Mouse (Mus musculus) G1E (cell line): ENCODE data around the gene Plcxd2.

Experiments used
- CTCF ChIP-seq: IDR thresholded peaks from 2 replicates; pipeline ENCODE4 v1.5.1; 2012; ENCODE audit warnings: low read depth, low read length, inconsistent platforms, mixed read lengths
- GATA1 ChIP-seq: IDR thresholded peaks from 2 replicates; pipeline ENCODE4 v1.6.1; 2012; ENCODE audit warnings: borderline replicate concordance, low read length, inconsistent platforms, mixed read lengths
- TAL1 ChIP-seq: conservative IDR thresholded peaks from 2 replicates; pipeline ENCODE4 v1.6.1; 2012; ENCODE audit warnings: low read depth, low read length, inconsistent platforms, mixed read lengths

DNA sequence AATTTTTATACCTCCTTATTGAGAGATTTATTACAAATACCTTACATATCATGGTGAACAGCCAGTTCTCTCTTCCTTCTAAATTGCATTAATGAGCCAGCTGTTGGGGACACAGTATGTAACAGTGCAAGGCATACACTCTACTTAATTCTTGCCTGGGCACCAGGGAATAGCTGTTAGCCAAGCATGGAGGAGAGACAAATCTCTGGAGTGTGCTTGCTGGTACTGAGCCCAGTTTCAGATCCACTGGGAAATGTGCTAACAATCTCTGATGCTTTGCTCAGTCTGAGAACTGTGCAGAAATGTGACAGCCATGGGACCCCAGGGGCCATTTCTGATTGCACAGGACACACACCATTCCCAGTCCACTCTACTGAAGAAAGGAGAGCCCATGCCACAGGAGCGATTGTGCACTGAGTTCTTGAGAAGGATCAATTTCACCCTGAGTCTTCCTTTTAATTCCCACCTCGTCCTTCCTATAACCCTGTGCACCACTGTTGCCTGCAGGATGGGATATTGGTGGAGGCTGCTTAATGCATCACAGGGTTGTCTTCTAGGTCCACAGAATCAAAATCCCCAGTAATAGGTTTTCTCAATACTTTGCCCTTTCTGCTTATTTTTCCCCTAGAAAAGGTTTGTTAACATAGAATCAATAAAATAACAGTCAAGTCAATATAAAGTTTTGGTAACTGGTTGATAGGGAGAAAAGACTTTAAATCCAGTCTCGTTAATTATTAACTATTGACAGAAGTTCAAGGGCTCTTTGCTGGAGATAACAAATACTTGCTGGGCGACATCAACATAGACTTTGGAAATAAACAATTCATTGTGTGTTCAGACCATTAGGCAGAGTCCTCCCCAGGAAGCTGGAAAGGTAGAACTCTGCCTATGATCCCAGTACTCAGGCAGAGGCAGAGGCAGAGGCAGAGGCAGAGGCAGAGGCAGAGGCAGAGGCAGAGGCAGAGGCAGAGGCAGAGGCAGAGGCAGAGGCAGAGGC lies 25.1 kb downstream of the Plcxd2 start:
- TF ChIP-seq CTCF: no peak
- no peak for TF ChIP-seq GATA1
- TF ChIP-seq TAL1: no peak
